Mouse (Mus musculus): ENCODE measurements around the gene Atxn1l. TPM values are rescaled to one million over a fixed set of nuclear protein-coding genes. Genes with fewer than 3 reads are reported as not detected.

Atxn1l gene
- polyA plus RNA-seq, 1 experiment from 2014 or later = 7.8 TPM

GRCm38 (mm10) chr8:109692443-109693145 lies 44.9 kb downstream of the Atxn1l start:
- H3K4me2 ChIP-seq (replicated peaks) = peak overlapping the region; percentile 84
- H3K4me3 ChIP-seq = peak overlapping the region; percentile 100
- peak; percentile 70 for ATAC-seq (ENCODE audit: low FRiP score, low read depth)
- H3K27ac ChIP-seq = no peak overlapping the region
- peaks cover 20% of the 10 kb centered on the region for H3K4me1 ChIP-seq
- no peaks in the 10 kb centered on the region for H3K27me3 ChIP-seq (replicated peaks)
- no peaks in the 10 kb centered on the region for H3K36me3 ChIP-seq
- no peaks in the 10 kb centered on the region for H3K9me3 ChIP-seq
- WGBS = 1% methylated on average over 38 of the region's 38 CpGs
- peak overlapping the region; percentile 99 for H3K9ac ChIP-seq

GRCm38 (mm10) chr8:109691769-109692168 lies 45.8 kb downstream of the Atxn1l start:
- Histone ChIP-seq H3K4me1 (peaks cover 20% of the 10 kb centered on the region), H3K27ac (no peak overlapping the region), H3K36me3 (no peaks in the 10 kb centered on the region), H3K9me3 (no peaks in the 10 kb centered on the region), H3K4me3 (peak overlapping the region; percentile 100), H3K4me2 (replicated peaks) (peak overlapping the region; percentile 84), H3K9ac (peak overlapping the region; percentile 99), H3K27me3 (replicated peaks) (no peaks in the 10 kb centered on the region)
- WGBS = 67% methylated on average over 5 of the region's 5 CpGs
- ATAC-seq (ENCODE audit: low FRiP score, low read depth) = no peak

GRCm38 (mm10) chr8:109687248-109687647 lies 50.3 kb downstream of the Atxn1l start:
- peaks cover 12% of the 10 kb centered on the region for H3K36me3 ChIP-seq
- H3K9ac ChIP-seq = no peak overlapping the region
- H3K27me3 ChIP-seq (replicated peaks) = no peaks in the 10 kb centered on the region
- no peak overlapping the region for H3K4me3 ChIP-seq
- WGBS = 94% methylated on average over 5 of the region's 5 CpGs
- no peak overlapping the region for H3K4me2 ChIP-seq (replicated peaks)
- ATAC-seq (ENCODE audit: low FRiP score, low read depth) = no peak
- H3K27ac ChIP-seq = no peak overlapping the region
- no peaks in the 10 kb centered on the region for H3K9me3 ChIP-seq
- H3K4me1 ChIP-seq = peaks cover 16% of the 10 kb centered on the region

GRCm38 (mm10) chr8:109682120-109682519 lies 55.4 kb downstream of the Atxn1l start:
- 94% methylated on average over 5 of the region's 5 CpGs for WGBS
- Histone ChIP-seq H3K4me1 (no peaks in the 10 kb centered on the region), H3K36me3 (peaks cover 60% of the 10 kb centered on the region), H3K27ac (no peak overlapping the region), H3K27me3 (replicated peaks) (no peaks in the 10 kb centered on the region), H3K9ac (no peak overlapping the region), H3K4me2 (replicated peaks) (no peak overlapping the region), H3K4me3 (no peak overlapping the region), H3K9me3 (no peaks in the 10 kb centered on the region)
- ATAC-seq (ENCODE audit: low FRiP score, low read depth) = no peak

GRCm38 (mm10) chr8:109681535-109681934 lies 56.0 kb downstream of the Atxn1l start:
- no peak overlapping the region for H3K27ac ChIP-seq
- peaks cover 64% of the 10 kb centered on the region for H3K36me3 ChIP-seq
- no peak overlapping the region for H3K4me2 ChIP-seq (replicated peaks)
- no peaks in the 10 kb centered on the region for H3K27me3 ChIP-seq (replicated peaks)
- WGBS = 89% methylated on average over 3 of the region's 3 CpGs
- no peak overlapping the region for H3K9ac ChIP-seq
- no peak overlapping the region for H3K4me3 ChIP-seq
- ATAC-seq (ENCODE audit: low FRiP score, low read depth) = no peak
- H3K4me1 ChIP-seq = no peaks in the 10 kb centered on the region
- H3K9me3 ChIP-seq = no peaks in the 10 kb centered on the region

Other genes starting within 250 kb of the Atxn1l start
- 1.7 and 1.8 TPM in 2 replicates for gene Pmfbp1, start 243.7 kb downstream of the Atxn1l start, polyA plus RNA-seq (2016; fragmentation: Nextera tagmentation; extraction: Ambion mirVana)
- 28.2 and 28.4 TPM in 2 replicates for gene Dhx38, start 171.9 kb downstream of the Atxn1l start, polyA plus RNA-seq (2016; fragmentation: Nextera tagmentation; extraction: Ambion mirVana)
- gene Txnl4b, start 171.8 kb downstream of the Atxn1l start, polyA plus RNA-seq (2016; fragmentation: Nextera tagmentation; extraction: Ambion mirVana) = 23.4 and 28.4 TPM in 2 replicates
- gene Hp, start 158.6 kb downstream of the Atxn1l start, polyA plus RNA-seq (2016; fragmentation: Nextera tagmentation; extraction: Ambion mirVana) = 0.89 and 0.94 TPM in 2 replicates
- gene Dhodh, start 129.1 kb downstream of the Atxn1l start, polyA plus RNA-seq (2016; fragmentation: Nextera tagmentation; extraction: Ambion mirVana) = 33.8 and 34.3 TPM in 2 replicates
- gene Pkd1l3, start 123.2 kb downstream of the Atxn1l start, polyA plus RNA-seq (2016; fragmentation: Nextera tagmentation; extraction: Ambion mirVana) = 0.14 and 0.20 TPM in 2 replicates
- gene Ist1, start 44.5 kb downstream of the Atxn1l start, polyA plus RNA-seq (2016; fragmentation: Nextera tagmentation; extraction: Ambion mirVana) = 197 TPM in 2 replicates
- gene Zfp821, start 32.2 kb downstream of the Atxn1l start, polyA plus RNA-seq (2016; fragmentation: Nextera tagmentation; extraction: Ambion mirVana) = 77.7 and 79.1 TPM in 2 replicates
- gene Ap1g1, start 40.8 kb upstream of the Atxn1l start, polyA plus RNA-seq (2016; fragmentation: Nextera tagmentation; extraction: Ambion mirVana) = 56.4 and 62.9 TPM in 2 replicates
- 3.3 and 3.5 TPM in 2 replicates for gene Phlpp2, start 130.8 kb upstream of the Atxn1l start, polyA plus RNA-seq (2016; fragmentation: Nextera tagmentation; extraction: Ambion mirVana)
- gene Marveld3, start 224.5 kb upstream of the Atxn1l start, polyA plus RNA-seq (2016; fragmentation: Nextera tagmentation; extraction: Ambion mirVana) = 0.43 and 0.61 TPM in 2 replicates

All from neural tube, embryonic 12.5 days (tissue).